Mouse (Mus musculus) hindbrain, embryonic 10.5 days (tissue): ENCODE measurements around the gene Gon4l. TPM values are rescaled to one million over a fixed set of nuclear protein-coding genes. Genes with fewer than 3 reads are reported as not detected.

ENCODE experiments used
- DNase-seq: peaks from one replicate; pipeline ENCODE4 v3.0.0-alpha.2; 2017; ENCODE audit warnings: low spot score
- H3K27ac ChIP-seq: fragments of 300-500 bp; sonication (generic); 2 replicates; pipeline ENCODE4 v1.5.1; 2016; ENCODE audit warnings: mild to moderate bottlenecking, moderate library complexity
- H3K27me3 ChIP-seq: fragments of 300-500 bp; sonication (generic); 2 replicates; pipeline ENCODE4 v1.6.1; 2016; ENCODE audit warnings: mild to moderate bottlenecking; ENCODE audit not compliant: poor library complexity, insufficient read depth, severe bottlenecking
- H3K36me3 ChIP-seq: fragments of 300-500 bp; sonication (generic); 2 replicates; pipeline ENCODE4 v1.6.1; 2016; ENCODE audit warnings: mild to moderate bottlenecking, moderate library complexity
- H3K4me1 ChIP-seq: fragments of 300-500 bp; sonication (generic); replicated peaks from 2 replicates; pipeline ENCODE4 v1.6.1; 2016; ENCODE audit warnings: mild to moderate bottlenecking
- H3K4me3 ChIP-seq: fragments of 300-500 bp; sonication (generic); 2 replicates; pipeline ENCODE4 v1.5.1; 2016; ENCODE audit warnings: mild to moderate bottlenecking, moderate library complexity
- H3K9me3 ChIP-seq: fragments of 300-500 bp; sonication (generic); 2 replicates; pipeline ENCODE4 v1.6.1; 2016; ENCODE audit warnings: mild to moderate bottlenecking, moderate library complexity
- WGBS: fragments of 180-500 bp; shearing (Covaris S2); methylation state at CpG from one replicate; pipeline ENCODE4 v1.1.7; 2016; 5-methylcytosine and 5-hydroxymethylcytosine counted together
- polyA plus RNA-seq: library from polyadenylated mRNA; unstranded; fragments of >200 nt; fragmentation: Nextera tagmentation; extraction: Ambion mirVana; gene quantifications from 2 replicates; pipeline ENCODE4 v1.2.1, GENCODE M21; 2016

Gon4l gene
- polyA plus RNA-seq, 1 experiment from 2014 or later, result 16.1 TPM

- H3K4me3 ChIP-seq, result no peak overlapping the region
- H3K36me3 ChIP-seq, result peaks cover 67% of the 10 kb centered on the region
- H3K4me1 ChIP-seq, result no peaks in the 10 kb centered on the region
- no peaks in the 10 kb centered on the region for H3K27me3 ChIP-seq
- peaks cover 6% of the 10 kb centered on the region; the same call in 1 of the 2 replicates for H3K9me3 ChIP-seq
- 96% methylated on average over 9 of the region's 9 CpGs for WGBS
- no peak for DNase-seq
- no peak overlapping the region for H3K27ac ChIP-seq
These were observed 86.4 kb downstream of the Gon4l start for GRCm38 (mm10) chr3:88921411-88921810.

- Histone ChIP-seq H3K27ac (no peak overlapping the region), H3K27me3 (no peaks in the 10 kb centered on the region), H3K4me1 (no peaks in the 10 kb centered on the region), H3K9me3 (peaks cover 6% of the 10 kb centered on the region; the same call in 1 of the 2 replicates), H3K4me3 (no peak overlapping the region), H3K36me3 (peaks cover 94% of the 10 kb centered on the region)
- DNase-seq, result no peak
- 95% methylated on average over 8 of the region's 8 CpGs for WGBS
These were observed 89.1 kb downstream of the Gon4l start for GRCm38 (mm10) chr3:88923989-88924591.

- H3K27ac ChIP-seq, result no peak overlapping the region
- 91% methylated on average over 2 of the region's 2 CpGs for WGBS
These were observed 90.6 kb downstream of the Gon4l start for GRCm38 (mm10) chr3:88925651-88926050.

GRCm38 (mm10) chr3:88929501-88929900 is 94.5 kb downstream of the Gon4l start:
- Histone ChIP-seq H3K27ac (no peak overlapping the region), H3K4me3 (no peak overlapping the region), H3K36me3 (peaks cover 100% of the 10 kb centered on the region), H3K27me3 (no peaks in the 10 kb centered on the region), H3K9me3 (no peaks in the 10 kb centered on the region), H3K4me1 (no peaks in the 10 kb centered on the region)
- WGBS, result 88% methylated on average over 3 of the region's 3 CpGs
- DNase-seq, result no peak

More at GRCm38 (mm10) chr3:88925651-88926050, 90.6 kb downstream of the Gon4l start:
- Histone ChIP-seq H3K27me3 (no peaks in the 10 kb centered on the region), H3K36me3 (peaks cover 100% of the 10 kb centered on the region), H3K4me3 (no peak overlapping the region), H3K9me3 (peaks cover 6% of the 10 kb centered on the region; the same call in 1 of the 2 replicates), H3K4me1 (no peaks in the 10 kb centered on the region)
- no peak for DNase-seq

- DNase-seq, result no peak
- H3K27ac ChIP-seq, result no peak overlapping the region
- H3K27me3 ChIP-seq, result no peaks in the 10 kb centered on the region
- no peaks in the 10 kb centered on the region for H3K4me1 ChIP-seq
- no peak overlapping the region for H3K4me3 ChIP-seq
- H3K36me3 ChIP-seq, result peaks cover 84% of the 10 kb centered on the region
- H3K9me3 ChIP-seq, result no peaks in the 10 kb centered on the region
- 92% methylated on average over 10 of the region's 10 CpGs for WGBS
These were observed 104.0 kb downstream of the Gon4l start for GRCm38 (mm10) chr3:88939071-88939470.

- 83% methylated on average over 3 of the region's 3 CpGs for WGBS
- H3K36me3 ChIP-seq, result peaks cover 77% of the 10 kb centered on the region
- no peaks in the 10 kb centered on the region for H3K9me3 ChIP-seq
- no peak overlapping the region for H3K27ac ChIP-seq
- no peaks in the 10 kb centered on the region for H3K4me1 ChIP-seq
- no peaks in the 10 kb centered on the region for H3K27me3 ChIP-seq
- H3K4me3 ChIP-seq, result no peak overlapping the region
- no peak for DNase-seq
These were observed 104.7 kb downstream of the Gon4l start for GRCm38 (mm10) chr3:88939749-88940148.

GRCm38 (mm10) chr3:88942316-88942880 is 107.4 kb downstream of the Gon4l start:
- no peak for DNase-seq
- Histone ChIP-seq H3K27ac (no peak overlapping the region), H3K36me3 (peaks cover 50% of the 10 kb centered on the region), H3K4me3 (no peak overlapping the region), H3K9me3 (no peaks in the 10 kb centered on the region), H3K27me3 (no peaks in the 10 kb centered on the region), H3K4me1 (peaks cover 2% of the 10 kb centered on the region; the same call in 1 of the 2 replicates)
- 95% methylated on average over 10 of the region's 10 CpGs for WGBS

- H3K4me1 ChIP-seq, result peaks cover 19% of the 10 kb centered on the region
- H3K4me3 ChIP-seq, result no peak overlapping the region
- no peaks in the 10 kb centered on the region for H3K27me3 ChIP-seq
- no peaks in the 10 kb centered on the region for H3K9me3 ChIP-seq
- DNase-seq, result no peak
- H3K27ac ChIP-seq, result no peak overlapping the region
- H3K36me3 ChIP-seq, result peaks cover 33% of the 10 kb centered on the region
- WGBS, result 96% methylated on average over 4 of the region's 4 CpGs
These were observed 109.1 kb downstream of the Gon4l start for GRCm38 (mm10) chr3:88944109-88944508.

GRCm38 (mm10) chr3:88949786-88950575 is 115.0 kb downstream of the Gon4l start:
- WGBS, result under 1% methylated on average over 90 of the region's 92 CpGs
- Histone ChIP-seq H3K27ac (peak overlapping the region; percentile 100), H3K9me3 (no peaks in the 10 kb centered on the region), H3K4me3 (peak overlapping the region; percentile 97), H3K27me3 (no peaks in the 10 kb centered on the region), H3K4me1 (peaks cover 44% of the 10 kb centered on the region), H3K36me3 (no peaks in the 10 kb centered on the region)
- DNase-seq, result peak; percentile 92

GRCm38 (mm10) chr3:88950576-88951326 is 115.7 kb downstream of the Gon4l start, which contains the start of the genes Ash1l and Dap3:
Gene Ash1l, plus strand, starts transcription at chr3:88950622.
Gene Dap3, minus strand, starts transcription at chr3:88951181.
- H3K27me3 ChIP-seq, result no peaks in the 10 kb centered on the region
- peak; percentile 86 for DNase-seq
- H3K4me1 ChIP-seq, result peaks cover 44% of the 10 kb centered on the region
- under 1% methylated on average over 50 of the region's 64 CpGs for WGBS
- H3K9me3 ChIP-seq, result no peaks in the 10 kb centered on the region
- H3K27ac ChIP-seq, result peak within 1 kb of the TSS; percentile 100
- H3K36me3 ChIP-seq, result no peaks in the 10 kb centered on the region
- H3K4me3 ChIP-seq, result peak within 1 kb of the TSS; percentile 97

- Histone ChIP-seq H3K4me1 (peaks cover 44% of the 10 kb centered on the region), H3K9me3 (no peaks in the 10 kb centered on the region), H3K27ac (peak overlapping the region; percentile 100), H3K36me3 (no peaks in the 10 kb centered on the region), H3K4me3 (peak overlapping the region; percentile 97), H3K27me3 (no peaks in the 10 kb centered on the region)
- DNase-seq, result no peak
- 3% methylated on average over 5 of the region's 5 CpGs for WGBS
These were observed 116.3 kb downstream of the Gon4l start for GRCm38 (mm10) chr3:88951327-88951800.

- DNase-seq, result no peak
- Histone ChIP-seq H3K27ac (no peak overlapping the region), H3K36me3 (no peaks in the 10 kb centered on the region), H3K27me3 (no peaks in the 10 kb centered on the region), H3K9me3 (no peaks in the 10 kb centered on the region), H3K4me1 (peaks cover 34% of the 10 kb centered on the region), H3K4me3 (no peak overlapping the region)
- WGBS, result 86% methylated on average over 4 of the region's 4 CpGs
These were observed 118.2 kb downstream of the Gon4l start for GRCm38 (mm10) chr3:88953246-88953645.
